Mouse (Mus musculus) embryo, embryonic 10 days (tissue): Measurements from ENCODE around the gene H2-Ob.

ENCODE experiments used
- DNase-seq: peaks from one replicate; pipeline ENCODE4 v3.0.0-alpha.2; 2015; ENCODE audit warnings: low spot score

H2-Ob gene

DNA sequence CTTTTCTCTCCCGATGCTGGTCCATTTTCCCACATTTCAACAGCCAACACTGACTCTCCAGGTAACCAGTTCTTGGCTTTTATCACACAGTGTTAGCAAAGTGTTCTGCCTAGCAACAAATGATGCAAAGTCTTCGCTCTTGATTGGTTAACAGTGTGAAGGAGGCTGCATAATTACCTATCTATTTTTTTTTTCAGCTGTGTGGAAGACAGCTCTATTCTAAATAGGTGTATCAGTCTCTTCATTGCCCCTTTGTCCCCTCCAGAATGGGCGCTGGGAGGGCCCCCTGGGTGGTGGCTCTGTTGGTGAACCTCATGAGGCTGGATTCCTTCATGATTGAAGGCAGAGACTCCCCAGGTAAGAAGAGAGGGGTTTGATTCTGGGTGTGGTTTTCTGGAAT, at the start of gene H2-Ob:
Gene H2-Ob (plus strand): TSS at position 198 of the 400 bp plus-strand sequence.
- DNase-seq = peak; percentile 24

DNA sequence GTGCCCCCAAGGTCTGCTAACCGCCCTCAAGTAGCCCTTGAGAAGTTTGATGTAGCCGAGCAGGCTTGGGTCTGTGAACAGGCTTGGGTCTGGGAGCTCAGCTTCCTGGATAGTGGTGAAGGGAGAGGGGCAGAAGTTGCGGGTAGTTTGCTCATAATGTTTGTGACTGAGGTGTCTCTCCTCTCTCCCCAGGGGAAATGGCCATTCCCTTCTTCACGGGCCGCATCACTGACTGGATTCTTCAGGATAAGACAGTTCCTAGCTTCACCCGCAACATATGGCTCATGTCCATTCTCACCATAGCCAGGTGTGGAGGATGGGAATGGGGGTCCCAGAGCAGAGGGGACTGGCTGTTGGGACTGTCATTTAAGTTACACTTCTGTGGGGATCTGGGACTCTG, 49.7 kb upstream of the H2-Ob start:
- DNase-seq = no peak

DNA sequence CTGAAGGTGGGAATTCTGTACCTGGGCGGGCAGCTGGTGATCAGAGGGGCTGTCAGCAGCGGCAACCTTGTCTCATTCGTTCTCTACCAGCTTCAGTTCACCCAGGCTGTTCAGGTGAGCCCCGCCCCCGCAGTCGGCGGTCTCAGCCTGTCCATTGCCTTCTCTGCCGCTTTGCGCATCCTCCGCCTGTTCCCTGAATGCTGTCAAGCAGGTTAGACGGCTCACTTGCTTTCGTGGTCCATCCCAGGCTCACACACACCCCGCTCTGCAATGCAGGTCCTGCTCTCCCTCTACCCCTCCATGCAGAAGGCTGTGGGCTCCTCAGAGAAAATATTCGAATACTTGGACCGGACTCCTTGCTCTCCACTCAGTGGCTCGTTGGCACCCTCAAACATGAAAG, 45.9 kb upstream of the H2-Ob start:
- DNase-seq = peak; percentile 31

DNA sequence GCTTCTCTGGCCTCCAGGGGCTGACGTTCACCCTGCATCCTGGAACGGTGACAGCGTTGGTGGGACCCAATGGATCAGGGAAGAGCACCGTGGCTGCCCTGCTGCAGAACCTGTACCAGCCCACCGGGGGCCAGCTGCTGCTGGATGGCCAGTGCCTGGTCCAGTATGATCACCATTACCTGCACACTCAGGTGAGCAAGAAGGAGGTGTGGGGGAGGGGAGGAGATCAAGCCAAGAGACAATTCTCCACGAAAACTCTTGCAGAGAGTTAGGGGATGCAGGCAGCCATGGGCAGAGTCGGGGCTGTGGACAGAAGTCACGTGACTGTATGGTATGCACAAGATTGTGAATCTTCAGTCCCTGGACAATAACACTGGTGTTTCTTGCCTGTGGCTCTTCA, 45.2 kb upstream of the H2-Ob start:
- DNase-seq = no peak

DNA sequence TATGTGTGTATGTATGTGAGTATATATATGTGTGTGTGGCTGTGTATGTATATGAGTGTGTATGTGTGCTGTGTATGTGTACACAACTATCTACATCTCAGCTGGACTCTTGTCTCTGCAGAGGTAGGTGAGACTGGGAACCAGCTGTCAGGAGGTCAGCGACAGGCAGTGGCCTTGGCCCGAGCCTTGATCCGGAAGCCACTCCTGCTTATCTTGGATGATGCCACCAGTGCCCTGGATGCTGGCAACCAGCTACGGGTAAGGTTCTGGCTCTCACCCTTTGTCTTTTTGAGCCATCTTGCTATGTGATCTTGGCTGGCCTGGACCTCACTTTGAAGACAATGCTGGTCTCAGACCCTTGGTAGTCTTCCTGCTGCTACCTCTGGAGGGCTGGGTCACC, 44.0 kb upstream of the H2-Ob start:
- no peak for DNase-seq

DNA sequence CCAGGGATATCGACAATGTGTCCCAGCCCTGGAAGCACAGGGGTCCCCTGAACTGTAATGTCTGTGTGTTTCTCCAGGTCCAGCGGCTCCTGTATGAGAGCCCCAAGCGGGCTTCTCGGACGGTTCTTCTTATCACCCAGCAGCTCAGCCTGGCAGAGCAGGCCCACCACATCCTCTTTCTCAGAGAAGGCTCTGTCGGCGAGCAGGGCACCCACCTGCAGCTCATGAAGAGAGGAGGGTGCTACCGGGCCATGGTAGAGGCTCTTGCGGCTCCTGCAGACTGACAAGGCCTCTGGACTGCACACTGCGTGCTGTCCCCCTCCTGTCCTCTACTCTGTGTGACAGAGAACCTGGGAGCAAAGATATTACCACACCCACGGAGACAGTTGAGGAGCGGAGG, 42.2 kb upstream of the H2-Ob start:
- DNase-seq = no peak

DNA sequence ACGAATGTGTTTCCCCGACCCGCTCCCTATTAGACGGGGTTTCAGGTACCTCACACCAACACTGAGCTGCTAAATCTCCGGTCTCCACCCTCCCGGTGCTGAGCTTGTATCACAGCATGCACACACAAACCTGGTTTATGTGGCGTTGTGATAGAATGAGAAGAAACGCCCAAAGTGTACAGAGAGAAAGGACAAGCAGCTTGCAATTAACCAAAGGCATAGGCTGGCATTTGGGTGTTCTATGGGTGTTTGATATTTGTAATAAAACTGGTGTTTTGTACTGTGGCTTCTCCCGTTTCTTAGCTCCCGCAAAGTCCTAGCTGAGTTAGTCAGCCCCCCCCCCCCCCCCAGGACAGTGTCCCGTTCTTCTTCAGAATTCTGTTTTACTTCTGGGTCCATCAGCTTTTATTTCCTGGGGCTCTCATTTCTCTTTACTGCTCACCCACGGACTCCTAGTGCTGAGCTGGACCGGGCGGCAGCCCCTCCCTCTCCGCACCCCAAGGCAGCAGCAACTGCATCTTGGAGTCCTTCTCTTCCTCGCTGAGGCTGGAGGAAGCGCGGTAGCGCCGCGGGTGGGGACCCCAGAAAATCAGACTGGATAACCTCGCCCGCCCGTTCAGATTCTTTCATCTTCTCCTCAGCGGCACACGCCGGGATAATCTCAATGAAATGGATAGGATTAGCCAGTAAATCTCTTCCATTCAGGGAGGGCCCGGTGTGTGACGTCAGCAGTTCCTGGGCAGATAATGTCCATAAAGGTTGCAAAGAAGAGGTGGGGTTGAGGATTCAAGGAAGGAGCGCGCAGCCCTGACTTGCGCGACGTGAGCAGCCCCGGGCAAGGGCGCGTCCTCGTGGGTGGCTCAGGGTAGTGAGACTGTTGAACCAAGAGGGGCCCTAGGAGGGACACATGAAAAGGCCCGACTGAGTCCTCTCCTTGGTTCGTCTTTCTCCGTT, 41.5 kb upstream of the H2-Ob start, which contains the start of gene Psmb8:
Gene Psmb8 (plus strand): TSS at position 781 of the 954 bp plus-strand sequence.
- peak; percentile 91 for DNase-seq

DNA sequence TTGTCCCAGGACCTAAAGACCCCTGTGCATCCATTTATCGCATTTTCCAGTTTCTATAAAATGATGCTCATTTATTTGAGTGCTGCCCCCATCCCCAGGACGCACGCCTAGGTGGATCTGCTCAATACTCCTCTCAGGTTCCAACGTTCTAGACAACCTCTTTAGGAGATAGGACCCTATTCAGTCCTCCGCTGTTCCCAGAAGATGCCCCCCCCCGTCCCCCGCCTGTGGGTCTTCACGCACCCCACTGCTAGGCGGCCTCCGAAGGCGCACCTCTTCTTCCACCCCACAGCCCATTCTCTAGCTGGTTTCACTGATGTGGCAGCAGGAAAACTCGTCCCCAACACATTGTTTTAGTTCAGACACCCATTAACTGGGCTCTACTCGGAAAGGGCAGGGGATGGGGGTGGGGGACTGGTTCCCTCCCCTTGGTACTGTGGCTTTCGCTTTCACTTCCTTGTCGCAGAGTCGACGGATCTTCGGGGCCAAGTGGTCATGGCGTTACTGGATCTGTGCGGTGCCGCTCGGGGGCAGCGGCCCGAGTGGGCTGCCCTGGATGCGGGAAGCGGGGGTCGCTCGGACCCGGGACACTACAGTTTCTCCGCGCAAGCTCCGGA, 40.7 kb upstream of the H2-Ob start:
- DNase-seq = no peak

DNA sequence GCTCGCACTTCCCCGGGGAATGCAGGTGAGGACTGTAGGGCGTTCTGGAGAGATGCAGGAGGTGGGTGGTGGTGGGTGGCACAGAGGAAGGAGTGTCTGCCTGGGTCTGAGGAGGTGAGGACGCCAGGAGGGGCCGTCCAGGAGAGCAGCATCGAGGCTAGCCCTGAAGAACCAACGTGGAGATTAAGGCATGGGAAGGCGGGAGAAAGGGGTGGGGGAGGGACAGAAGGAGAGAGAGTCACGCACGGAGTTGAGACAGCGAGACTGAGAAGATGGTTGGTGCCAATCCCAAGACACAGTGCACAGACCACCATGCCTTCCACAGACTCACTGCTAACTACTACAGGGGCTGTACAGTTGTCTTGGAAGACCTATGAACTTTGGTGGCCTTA, 40.2 kb upstream of the H2-Ob start:
- no peak for DNase-seq

DNA sequence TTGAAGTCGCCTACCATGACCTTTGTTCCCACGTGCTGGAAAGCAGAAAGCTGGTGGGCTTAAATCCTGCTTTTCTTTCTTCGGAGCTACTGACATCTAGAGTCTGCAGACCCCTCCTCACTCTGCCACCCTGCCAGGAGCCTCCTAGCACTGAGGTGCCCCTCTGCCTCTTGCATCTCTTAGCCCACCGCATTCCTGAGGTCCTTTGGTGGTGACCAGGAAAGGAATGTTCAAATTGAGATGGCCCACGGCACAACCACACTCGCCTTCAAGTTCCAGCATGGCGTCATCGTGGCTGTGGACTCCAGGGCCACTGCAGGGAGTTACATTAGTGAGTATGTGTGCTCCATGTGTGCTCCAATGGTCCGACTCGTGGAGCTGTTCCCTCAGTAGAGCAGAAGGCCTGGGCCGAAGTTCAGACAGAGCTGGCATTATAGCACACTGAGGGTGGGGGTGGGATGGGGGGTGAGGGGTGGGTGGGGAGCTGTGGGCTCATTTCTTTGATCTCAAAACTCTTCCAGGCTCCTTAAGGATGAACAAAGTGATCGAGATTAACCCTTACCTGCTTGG, 39.6 kb upstream of the H2-Ob start:
- DNase-seq = no peak

DNA sequence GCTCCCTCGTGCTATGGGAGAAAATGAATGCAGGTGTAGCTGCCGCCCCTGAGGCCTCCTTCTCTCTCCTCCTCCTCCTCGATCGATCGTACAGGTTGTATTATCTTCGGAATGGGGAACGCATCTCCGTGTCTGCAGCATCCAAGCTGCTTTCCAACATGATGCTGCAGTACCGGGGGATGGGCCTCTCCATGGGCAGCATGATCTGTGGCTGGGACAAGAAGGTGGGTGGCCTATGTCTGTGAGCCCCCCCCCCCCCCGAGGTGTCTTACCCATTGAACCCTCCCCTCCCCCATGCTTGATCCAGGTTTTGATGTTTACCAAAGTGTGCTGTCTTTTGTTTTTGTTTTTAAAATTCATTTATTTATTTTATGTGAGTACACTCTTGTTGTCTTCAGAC, 38.7 kb upstream of the H2-Ob start:
- no peak for DNase-seq

DNA sequence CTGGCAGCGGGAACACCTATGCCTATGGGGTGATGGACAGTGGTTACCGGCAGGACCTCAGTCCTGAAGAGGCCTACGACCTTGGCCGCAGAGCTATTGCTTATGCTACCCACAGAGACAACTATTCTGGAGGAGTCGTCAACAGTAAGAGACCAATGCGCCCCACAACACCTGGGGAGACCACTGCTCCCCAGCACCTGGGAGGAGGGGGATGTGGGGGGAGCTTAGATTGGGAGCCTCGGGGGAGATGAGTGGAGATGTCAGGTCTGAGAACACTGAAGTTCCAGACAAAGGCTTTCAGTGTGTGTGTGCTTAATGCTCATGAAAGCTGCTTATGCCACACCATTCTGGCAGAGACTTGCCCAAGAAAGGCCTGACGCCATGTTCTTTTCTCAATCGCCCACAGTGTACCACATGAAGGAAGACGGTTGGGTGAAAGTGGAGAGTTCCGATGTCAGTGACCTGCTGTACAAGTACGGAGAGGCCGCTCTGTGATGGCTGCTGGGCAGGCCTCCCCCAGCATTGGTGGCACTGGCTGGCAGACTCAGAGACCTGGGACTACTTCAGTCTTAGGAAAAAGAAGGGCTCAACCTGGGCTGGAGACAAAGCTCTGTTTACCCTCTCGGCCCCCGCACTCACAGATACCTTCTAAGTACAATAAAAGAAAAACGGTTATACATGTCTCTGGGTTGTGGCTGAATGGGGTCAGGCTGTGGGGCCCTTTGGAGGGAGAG, 37.8 kb upstream of the H2-Ob start:
- DNase-seq = no peak

DNA sequence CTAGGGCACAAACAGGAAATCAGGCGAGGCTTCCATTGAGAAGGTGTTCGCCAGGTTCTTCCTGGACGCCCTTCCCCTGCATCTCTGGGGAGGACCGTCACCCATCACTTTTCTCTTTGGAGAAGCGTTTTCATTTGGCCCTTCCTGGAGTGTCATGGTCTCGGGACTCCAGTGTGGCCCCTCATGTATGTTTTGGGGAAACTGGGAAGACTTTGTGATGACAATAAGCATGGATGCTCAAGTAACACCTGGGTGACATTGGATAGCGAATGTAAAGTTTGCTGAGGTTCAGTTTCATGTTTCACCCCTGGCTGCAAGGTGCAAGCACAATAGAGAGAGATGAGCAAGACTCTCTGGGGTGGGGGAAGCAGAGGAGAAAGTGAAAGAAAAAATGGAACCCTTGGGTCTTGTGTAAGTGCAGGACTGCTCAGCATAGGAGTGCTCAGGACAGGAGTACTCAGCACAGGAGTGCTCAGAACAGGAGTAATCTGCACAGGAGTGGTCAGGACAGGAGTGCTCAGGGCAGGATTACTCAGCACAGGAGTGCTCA, 37.1 kb upstream of the H2-Ob start:
- no peak for DNase-seq

DNA sequence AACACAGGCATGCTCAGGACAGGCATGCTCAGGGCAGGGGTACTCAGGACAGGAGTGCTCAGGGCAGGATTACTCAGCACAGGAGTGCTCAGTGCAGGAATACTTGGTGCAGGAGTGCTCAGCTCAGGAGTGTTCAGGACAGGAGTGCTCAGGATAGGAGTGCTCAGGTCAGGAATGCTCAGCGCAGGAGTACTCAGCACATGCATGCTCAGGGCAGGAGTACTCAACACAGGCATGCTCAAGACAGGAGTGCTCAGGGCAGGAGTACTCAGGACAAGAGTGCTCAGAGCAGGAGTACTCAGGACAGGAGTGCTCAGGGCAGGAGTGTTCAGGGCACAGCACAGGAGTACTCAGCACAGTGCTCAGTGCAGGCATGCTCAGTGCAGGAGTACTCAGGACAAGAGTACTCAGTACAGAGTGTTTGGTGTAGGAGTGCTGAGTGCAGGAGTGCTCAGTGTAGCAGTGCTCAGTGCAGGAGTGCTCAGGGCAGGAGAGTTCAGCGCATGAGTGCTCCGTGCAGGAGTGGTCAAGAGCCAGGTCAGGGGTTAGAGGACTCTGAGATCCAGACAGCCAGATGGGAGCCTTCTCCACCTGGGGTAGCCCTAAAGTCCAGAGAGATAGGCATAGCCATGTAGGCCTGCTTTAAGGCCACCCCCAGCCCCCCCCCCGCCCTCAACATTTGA, 35.8 kb upstream of the H2-Ob start:
- no peak for DNase-seq

DNA sequence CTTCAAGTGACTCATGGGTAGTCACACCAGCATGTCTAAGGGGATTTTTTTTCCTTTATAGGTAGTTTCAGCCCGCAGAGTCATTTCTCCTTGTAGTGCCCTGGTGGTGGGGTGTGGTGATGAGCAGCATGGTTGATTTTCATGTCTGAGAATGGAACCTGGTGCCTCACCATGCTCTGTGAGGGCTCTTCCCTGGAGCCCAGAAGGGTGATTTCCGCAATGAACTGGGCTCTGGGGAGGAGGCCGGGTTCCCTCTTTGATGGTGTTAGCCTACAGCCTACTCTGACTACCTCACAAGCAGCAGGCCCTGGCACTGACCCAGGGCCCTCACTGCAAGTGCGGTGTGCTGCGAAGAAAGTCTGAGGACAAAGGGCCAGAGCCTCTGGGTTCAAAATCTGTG, 35.3 kb upstream of the H2-Ob start, which contains the start of gene Tap2:
Gene Tap2 (plus strand): TSS at position 84 of the 400 bp plus-strand sequence.
- no peak for DNase-seq

DNA sequence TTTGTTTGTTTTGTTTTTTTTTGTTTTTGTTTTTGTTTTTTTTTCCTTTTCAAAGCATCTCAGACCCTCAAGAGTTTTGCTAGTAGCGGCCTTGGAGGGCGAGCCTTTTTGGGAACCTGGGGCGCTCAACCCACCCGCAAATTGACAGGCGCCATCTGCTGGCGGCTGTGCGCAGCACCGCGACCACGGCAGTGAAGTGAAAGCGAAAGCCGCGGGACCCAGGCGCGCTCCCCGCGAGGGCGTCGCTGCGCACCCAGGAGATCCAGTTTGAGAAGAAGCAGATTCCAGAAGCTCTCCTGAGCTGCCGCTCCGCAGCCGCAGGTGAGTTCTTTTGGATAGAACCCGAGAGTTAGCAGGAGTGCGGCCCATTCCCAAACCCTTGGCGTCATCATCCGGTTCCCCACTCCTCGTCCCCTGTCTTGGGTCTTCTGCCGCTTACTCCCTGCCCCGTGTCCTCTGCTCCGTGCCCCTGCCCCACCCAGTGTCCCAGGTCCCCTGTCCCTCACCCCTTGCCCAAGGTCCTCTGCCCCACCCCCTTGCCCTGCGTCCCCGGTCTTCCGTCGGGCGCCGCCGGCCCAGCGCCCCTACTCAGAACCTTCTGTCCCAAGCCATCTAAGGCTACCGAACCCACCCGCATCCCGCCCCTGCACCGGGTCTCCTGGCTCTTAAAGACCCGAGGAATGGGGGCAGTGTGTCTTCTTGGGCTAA, 34.2 kb upstream of the H2-Ob start:
- peak; percentile 81 for DNase-seq

DNA sequence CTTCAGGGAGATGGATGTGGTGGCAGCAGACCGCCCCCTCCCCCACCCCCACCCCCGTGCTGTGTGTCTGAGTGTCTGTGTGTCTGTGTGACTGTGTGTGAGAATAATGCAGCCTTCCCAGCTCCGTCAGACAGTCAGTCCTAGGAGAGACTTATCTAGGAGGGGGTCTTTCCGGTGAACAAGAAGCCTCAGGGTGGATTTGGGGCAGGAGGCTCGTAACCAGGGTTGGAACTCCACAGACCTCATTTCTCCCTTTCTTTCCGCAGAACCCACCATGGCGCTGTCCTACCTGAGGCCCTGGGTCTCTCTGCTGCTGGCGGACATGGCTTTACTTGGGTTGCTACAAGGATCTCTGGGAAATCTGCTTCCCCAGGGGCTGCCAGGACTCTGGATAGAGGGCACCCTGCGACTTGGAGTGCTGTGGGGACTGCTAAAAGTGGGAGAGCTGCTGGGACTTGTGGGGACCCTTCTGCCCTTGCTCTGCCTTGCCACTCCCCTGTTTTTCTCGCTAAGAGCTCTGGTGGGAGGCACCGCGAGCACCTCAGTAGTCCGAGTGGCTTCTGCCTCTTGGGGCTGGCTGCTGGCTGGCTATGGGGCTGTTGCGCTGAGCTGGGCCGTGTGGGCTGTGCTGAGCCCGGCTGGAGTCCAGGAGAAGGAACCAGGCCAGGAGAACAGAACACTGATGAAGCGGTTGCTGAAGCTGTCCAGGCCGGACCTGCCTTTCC, 33.5 kb upstream of the H2-Ob start:
- no peak for DNase-seq

DNA sequence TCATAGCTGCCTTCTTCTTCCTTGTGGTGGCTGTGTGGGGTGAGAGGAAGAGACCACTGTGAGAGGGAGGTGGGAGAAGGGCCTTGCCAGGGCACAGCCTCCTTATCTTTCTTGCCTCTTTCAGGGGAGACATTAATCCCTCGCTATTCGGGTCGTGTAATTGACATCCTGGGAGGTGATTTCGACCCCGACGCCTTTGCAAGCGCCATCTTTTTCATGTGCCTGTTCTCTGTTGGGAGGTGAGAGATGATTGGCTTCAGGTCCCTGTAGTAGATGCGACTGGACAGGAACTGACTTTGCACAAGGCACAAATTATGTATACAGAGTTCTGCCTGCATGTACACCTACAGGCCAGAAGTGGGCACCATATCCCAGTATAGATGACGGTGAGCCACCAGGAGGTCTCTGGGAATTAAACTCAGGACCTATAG, 32.9 kb upstream of the H2-Ob start:
- DNase-seq = peak; percentile 52

DNA sequence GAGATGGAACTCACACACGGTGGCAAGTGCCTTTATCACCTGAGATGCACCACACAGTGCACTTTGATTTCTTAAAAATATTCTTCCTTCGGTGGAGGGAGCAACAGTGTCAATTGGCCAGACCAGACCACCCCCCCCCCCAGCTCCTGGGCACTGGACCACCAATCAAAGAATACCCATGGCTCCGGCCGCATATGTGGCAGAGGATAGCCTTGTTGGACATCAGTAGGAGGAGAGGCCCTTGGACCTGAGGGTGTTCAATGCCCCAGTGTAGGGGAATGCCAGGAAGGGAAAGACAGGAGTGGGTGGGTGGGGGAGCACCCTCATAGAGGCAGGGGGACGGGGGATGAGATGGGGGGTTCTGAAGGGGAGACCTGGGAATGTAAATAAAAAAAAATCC, 32.0 kb upstream of the H2-Ob start:
- DNase-seq = no peak

DNA sequence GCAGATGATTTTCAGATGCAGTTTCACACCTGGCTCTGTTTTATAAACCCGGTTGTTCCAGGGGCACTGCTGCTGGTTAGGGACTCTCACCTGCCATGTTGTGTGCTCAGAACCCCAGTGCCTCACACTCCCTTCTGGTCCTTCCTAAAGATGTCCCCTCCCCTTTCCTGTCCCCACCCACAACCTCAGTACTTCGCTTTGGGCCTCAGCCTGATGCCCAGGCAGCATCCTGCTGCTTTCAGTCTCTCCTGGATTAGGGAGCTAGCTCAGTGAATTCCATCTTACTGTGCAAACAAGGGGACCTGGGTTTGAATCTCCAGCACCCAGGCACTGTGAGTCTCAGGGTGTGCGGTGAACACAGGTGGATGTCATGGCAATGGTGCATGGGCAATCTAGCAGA, 31.2 kb upstream of the H2-Ob start:
- DNase-seq = no peak
